Mouse (Mus musculus): Measurements from ENCODE around the gene Lilrb4a. TPM values are rescaled to one million over a fixed set of nuclear protein-coding genes. Genes with fewer than 3 reads are reported as not detected.
"Not testable (repeated sequence)": the region's sequence is repeated elsewhere in the genome, so short reads cannot be mapped to it uniquely, and the experiment has no call there.

The Lilrb4a gene
- total RNA-seq (2012; rRNA removed) (not detected in 2 replicates), polyA plus RNA-seq (2012; ENCODE audit: insufficient read depth in 1 of 2, insufficient read length in 2 of 2, low read depth in 1 of 2, low replicate concordance in 2 of 2, missing spikeins in 1 of 2) (not detected)

- H3K4me1 ChIP-seq (ENCODE audit: control insufficient read depth in 1 of 2, insufficient read depth in 2 of 2, low read length in 2 of 2); H3K9ac ChIP-seq (ENCODE audit: control insufficient read depth, low read depth, low read length, poor library complexity, severe bottlenecking); H3K27me3 ChIP-seq (ENCODE audit: control insufficient read depth in 1 of 2, insufficient read depth in 2 of 2, low read length in 2 of 2); H3K36me3 ChIP-seq (ENCODE audit: control insufficient read depth in 1 of 2, insufficient read depth in 2 of 2, low read length in 2 of 2); H3K27ac ChIP-seq (ENCODE audit: control insufficient read depth, low read depth, low read length); H3K9me3 ChIP-seq (replicated peaks; ENCODE audit: insufficient read depth, low read length); DNase-seq (ENCODE audit: low read depth, low spot score); H3K79me2 ChIP-seq (ENCODE audit: control insufficient read depth, insufficient read depth, low read length, poor library complexity); H3K4me3 ChIP-seq (ENCODE audit: control insufficient read depth in 1 of 2, insufficient read depth in 1 of 2, low read depth in 2 of 2, low read length in 2 of 2): not testable (repeated sequence)
Observed at GRCm38 (mm10) chr10:51490691-51491090, at the start of gene Lilrb4a. Lilrb4a (plus strand) TSS chr10:51490956.

GRCm38 (mm10) chr10:51451610-51452009 lies 39.1 kb upstream of the Lilrb4a start:
- Histone ChIP-seq H3K27ac (ENCODE audit: control insufficient read depth, low read depth, low read length) (no peak overlapping the region), H3K4me1 (ENCODE audit: control insufficient read depth in 1 of 2, insufficient read depth in 2 of 2, low read length in 2 of 2) (peaks cover 11 to 17% of the 10 kb centered on the region in 2 experiments), H3K36me3 (ENCODE audit: control insufficient read depth in 1 of 2, insufficient read depth in 2 of 2, low read length in 2 of 2) (peaks cover 0 to 25% of the 10 kb centered on the region in 2 experiments; a peak in 2 of 4 replicates), H3K9me3 (replicated peaks; ENCODE audit: insufficient read depth, low read length) (no peaks in the 10 kb centered on the region), H3K27me3 (ENCODE audit: control insufficient read depth in 1 of 2, insufficient read depth in 2 of 2, low read length in 2 of 2) (no peaks in the 10 kb centered on the region), H3K4me3 (ENCODE audit: control insufficient read depth in 1 of 2, insufficient read depth in 1 of 2, low read depth in 2 of 2, low read length in 2 of 2) (no peak overlapping the region), H3K79me2 (ENCODE audit: control insufficient read depth, insufficient read depth, low read length, poor library complexity) (no peaks in the 10 kb centered on the region), H3K9ac (ENCODE audit: control insufficient read depth, low read depth, low read length, poor library complexity, severe bottlenecking) (no peak overlapping the region)
- no peak for DNase-seq (ENCODE audit: low read depth, low spot score)
- TF ChIP-seq CTCF (IDR thresholded peaks at IDR 0.05 in 2 of 3, conservative IDR thresholded peaks at IDR 0.05 in 1 of 3; ENCODE audit: control insufficient read depth in 1 of 3, insufficient read depth in 1 of 3, low read depth in 2 of 3, low read length in 3 of 3, poor library complexity in 1 of 3, severe bottlenecking in 1 of 3) = no peak
- no peak for TF ChIP-seq GABPA (IDR thresholded peaks at IDR 0.05; ENCODE audit: low read depth, low read length)
- TF ChIP-seq POLR2AphosphoS5 (IDR thresholded peaks at IDR 0.05; ENCODE audit: borderline replicate concordance, low read depth, low read length) = no peak
- TF ChIP-seq HCFC1 (IDR thresholded peaks at IDR 0.05; ENCODE audit: low read depth, low read length) = no peak
- no peak for TF ChIP-seq SIN3A (IDR thresholded peaks at IDR 0.05; ENCODE audit: low read length)
- TF ChIP-seq USF1 (IDR thresholded peaks at IDR 0.05; ENCODE audit: low read depth, low read length) = no peak
- no peak for TF ChIP-seq POLR2AphosphoS2 (IDR thresholded peaks at IDR 0.05; ENCODE audit: low read length)
- TF ChIP-seq ZC3H11A (IDR thresholded peaks at IDR 0.05; ENCODE audit: low read depth, low read length) = no peak
- no peak for TF ChIP-seq BHLHE40 (IDR thresholded peaks at IDR 0.05; ENCODE audit: borderline replicate concordance, low read depth, low read length)

GRCm38 (mm10) chr10:51453616-51454298 lies 37.0 kb upstream of the Lilrb4a start:
- H3K4me3 ChIP-seq (ENCODE audit: control insufficient read depth in 1 of 2, insufficient read depth in 1 of 2, low read depth in 2 of 2, low read length in 2 of 2) = peak overlapping the region; percentile 24 to 54; a peak in 2 of 4 replicates
- TF ChIP-seq MAZ (IDR thresholded peaks at IDR 0.05; ENCODE audit: low read depth, low read length) (0 out of 2 replicates have a peak, but pooled peaks have one; percentile 25), SMC3 (IDR thresholded peaks at IDR 0.05; ENCODE audit: low read depth, low read length) (no peak), MAX (IDR thresholded peaks at IDR 0.05; ENCODE audit: low read length) (0 out of 2 replicates have a peak, but pooled peaks have one; percentile 6), TBP (IDR thresholded peaks at IDR 0.05; ENCODE audit: low read depth, low read length) (0 out of 2 replicates have a peak, but pooled peaks have one; percentile 51), ELF1 (IDR thresholded peaks at IDR 0.05; ENCODE audit: low read depth, low read length) (no peak), MYC (IDR thresholded peaks at IDR 0.05; ENCODE audit: low read depth, low read length) (peak; percentile 70; the same call in 1 of the 2 replicates), GATA1 (IDR thresholded peaks at IDR 0.05; ENCODE audit: low read depth, low read length) (0 out of 2 replicates have a peak, but pooled peaks have one; percentile 6), ZNF384 (IDR thresholded peaks at IDR 0.05; ENCODE audit: low read depth, low read length) (0 out of 2 replicates have a peak, but pooled peaks have one; percentile 28), TCF12 (IDR thresholded peaks at IDR 0.05; ENCODE audit: low read depth, low read length) (0 out of 2 replicates have a peak, but pooled peaks have one; percentile 37), RCOR1 (IDR thresholded peaks at IDR 0.05; ENCODE audit: low read depth, low read length) (peak; percentile 74), EP300 (IDR thresholded peaks at IDR 0.05; ENCODE audit: low read depth in 1 of 2, low read length in 2 of 2) (peak; percentile 68 to 87; a peak in 3 of 4 replicates), JUND (IDR thresholded peaks at IDR 0.05; ENCODE audit: low read depth, low read length) (no peak; the same call in 1 of the 2 replicates), MAFK (IDR thresholded peaks at IDR 0.05; ENCODE audit: borderline replicate concordance, low read depth, low read length) (0 out of 2 replicates have a peak, but pooled peaks have one; percentile 11), KAT2A (conservative IDR thresholded peaks at IDR 0.05; ENCODE audit: low read depth, low read length) (no peak), ETS1 (IDR thresholded peaks at IDR 0.05; ENCODE audit: low read depth, low read length) (peak; percentile 77), SIN3A (IDR thresholded peaks at IDR 0.05; ENCODE audit: low read length) (0 out of 2 replicates have a peak, but pooled peaks have one; percentile 27), POLR2AphosphoS2 (IDR thresholded peaks at IDR 0.05; ENCODE audit: low read length) (no peak)

More at GRCm38 (mm10) chr10:51453616-51454298, 37.0 kb upstream of the Lilrb4a start:
- no peaks in the 10 kb centered on the region for H3K9me3 ChIP-seq (replicated peaks; ENCODE audit: insufficient read depth, low read length)
- peak; percentile 91 for DNase-seq (ENCODE audit: low read depth, low spot score)
- peak overlapping the region; percentile 50 for H3K9ac ChIP-seq (ENCODE audit: control insufficient read depth, low read depth, low read length, poor library complexity, severe bottlenecking)
- peak overlapping the region; percentile 94 for H3K27ac ChIP-seq (ENCODE audit: control insufficient read depth, low read depth, low read length)
- peaks cover 11 to 17% of the 10 kb centered on the region in 2 experiments for H3K4me1 ChIP-seq (ENCODE audit: control insufficient read depth in 1 of 2, insufficient read depth in 2 of 2, low read length in 2 of 2)
- H3K36me3 ChIP-seq (ENCODE audit: control insufficient read depth in 1 of 2, insufficient read depth in 2 of 2, low read length in 2 of 2) = peaks cover 0 to 25% of the 10 kb centered on the region in 2 experiments; a peak in 2 of 4 replicates
- H3K27me3 ChIP-seq (ENCODE audit: control insufficient read depth in 1 of 2, insufficient read depth in 2 of 2, low read length in 2 of 2) = no peaks in the 10 kb centered on the region
- no peaks in the 10 kb centered on the region for H3K79me2 ChIP-seq (ENCODE audit: control insufficient read depth, insufficient read depth, low read length, poor library complexity)

Data from MEL (cell line).